Mouse (Mus musculus) lung, postnatal 36 days (tissue): Measurements from ENCODE around the gene Rbl1.
A peak's percentile ranks its signal among the peaks of the same experiment; 100 is the strongest.
"Not testable (repeated sequence)": the region's sequence is repeated elsewhere in the genome, so short reads cannot be mapped to it uniquely, and the experiment has no call there.

Source experiments
- DNase-seq: peaks from one replicate; pipeline ENCODE4 v3.0.0; 2022; ENCODE audit warnings: mixed read lengths

Gene Rbl1

DNA sequence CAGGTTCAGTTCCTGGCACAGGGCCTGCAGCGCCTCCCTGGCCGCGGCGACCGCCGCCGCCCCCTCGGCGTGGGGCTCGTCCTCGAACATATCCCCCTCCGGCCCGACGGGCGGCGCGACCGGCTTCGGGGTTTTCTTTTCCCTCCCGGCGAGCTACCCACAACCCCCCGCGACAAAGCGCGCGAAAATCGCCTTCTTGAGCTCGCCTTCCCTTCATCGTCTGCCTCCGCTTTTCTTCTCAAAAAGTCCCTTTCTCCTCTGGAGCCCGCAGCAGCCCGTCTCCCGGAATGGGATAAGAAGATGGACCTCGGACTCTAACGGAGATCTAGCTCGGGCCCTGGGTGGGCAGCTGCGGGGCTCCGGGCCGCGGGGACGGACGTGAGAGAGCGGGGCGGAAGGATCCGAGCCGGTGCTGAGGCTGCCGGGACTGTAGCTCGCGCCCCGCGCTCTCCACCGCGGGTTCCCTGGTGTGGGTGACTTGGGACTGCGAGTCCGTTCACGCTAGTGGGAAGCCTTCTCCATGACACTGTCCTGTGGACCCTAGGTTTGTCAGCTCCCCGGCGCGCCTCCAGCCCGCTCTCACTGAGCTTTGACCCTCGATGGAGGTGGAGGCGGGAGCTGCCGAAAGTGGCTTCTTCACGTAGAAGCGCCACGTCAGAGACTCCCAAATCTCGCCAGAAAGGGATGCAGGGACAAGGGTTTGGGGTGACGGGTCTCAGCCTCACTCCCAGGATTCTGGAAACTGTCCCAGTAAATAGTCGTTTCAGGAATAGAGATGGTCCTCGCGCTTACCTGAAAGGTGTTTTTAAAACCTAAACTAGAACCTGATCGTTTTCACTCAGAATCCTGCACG is at the start of gene Rbl1:
Gene Rbl1 (minus strand): TSS at position 169 of the 853 bp plus-strand sequence.
- peak; percentile 92 for DNase-seq

- DNase-seq, result no peak
Measured at GRCm38 (mm10) chr2:157248111-157248510, 43.8 kb upstream of the Rbl1 start.

- no peak for DNase-seq
Measured at GRCm38 (mm10) chr2:157245603-157246002, 41.3 kb upstream of the Rbl1 start.

DNA sequence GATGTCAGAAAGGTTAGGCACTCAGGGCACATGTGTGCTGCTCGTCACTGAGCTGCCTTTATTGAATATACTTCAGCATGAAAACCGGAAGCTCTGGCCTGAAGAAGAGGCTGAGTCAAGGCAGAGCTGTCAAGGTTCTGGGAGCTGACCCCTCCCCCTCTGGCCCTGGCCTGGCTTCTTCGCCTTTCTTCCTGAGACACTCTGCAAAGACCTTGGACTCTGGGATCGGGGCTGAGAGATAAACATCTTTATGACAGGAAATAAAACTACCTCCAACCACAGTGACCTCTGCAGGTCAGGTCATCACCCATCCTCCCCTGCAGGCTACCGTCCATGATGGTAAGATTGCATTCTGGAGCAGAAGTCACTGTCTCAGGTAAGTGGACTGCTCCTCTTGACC is 40.7 kb upstream of the Rbl1 start:
- DNase-seq, result no peak

DNA sequence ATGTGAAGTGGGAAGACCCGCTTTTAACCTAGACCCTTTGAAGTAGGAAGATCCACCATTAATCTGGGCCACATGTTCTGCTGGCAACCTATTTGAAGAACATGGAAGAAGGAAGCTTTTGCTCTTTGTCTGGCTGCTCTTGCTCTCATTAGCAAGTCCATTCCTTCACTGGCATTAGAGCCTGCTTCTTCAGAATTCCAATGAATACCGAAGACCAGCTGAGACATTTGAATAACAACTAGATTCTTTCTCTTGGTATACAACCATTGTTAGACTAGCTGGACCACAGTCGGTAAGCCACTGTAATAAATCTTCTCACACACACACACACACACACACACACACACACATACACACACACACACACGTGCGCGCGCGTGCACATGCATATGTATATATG is 31.6 kb upstream of the Rbl1 start:
- DNase-seq, result no peak

- DNase-seq, result not testable (repeated sequence)
Measured at GRCm38 (mm10) chr2:157221916-157222315, 17.6 kb upstream of the Rbl1 start.

DNA sequence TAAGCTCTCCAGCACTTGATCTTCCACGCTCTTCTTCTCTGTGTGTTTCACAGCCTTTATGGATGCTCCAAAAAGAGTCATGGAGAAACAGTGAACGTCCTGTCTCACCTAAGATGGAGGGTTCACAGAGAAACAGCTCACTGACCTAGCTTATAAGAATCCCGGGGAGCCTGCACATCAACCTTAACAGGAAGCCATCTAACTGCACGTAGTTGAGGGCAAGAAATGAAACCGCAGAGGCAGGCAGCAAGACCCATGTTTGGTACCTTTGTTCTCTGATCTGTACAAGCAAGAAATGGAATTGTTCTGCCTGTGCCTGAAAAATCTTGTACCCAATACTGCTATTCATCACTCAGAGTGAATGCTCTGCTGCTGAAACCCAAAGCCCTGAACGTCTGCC is 15.8 kb upstream of the Rbl1 start:
- no peak for DNase-seq

DNA sequence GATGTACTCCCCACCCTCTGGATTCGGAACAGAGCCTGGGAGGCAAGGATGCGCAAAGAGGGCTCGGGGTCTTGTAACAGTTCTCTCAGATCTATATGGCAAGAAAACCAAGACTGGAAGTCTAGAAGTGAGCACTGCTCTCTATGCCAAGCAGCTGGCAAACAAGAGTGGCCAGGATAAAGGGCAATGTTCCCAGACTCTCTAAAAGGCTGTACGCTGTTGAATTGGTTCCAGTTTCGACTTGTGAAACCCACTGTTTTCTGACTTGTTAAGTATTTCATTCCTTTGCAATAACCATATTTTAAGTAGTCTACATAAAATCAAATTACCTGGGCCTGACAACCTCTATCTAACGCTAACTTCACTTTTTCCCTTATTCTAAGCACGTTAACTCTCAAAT is 7.4 kb upstream of the Rbl1 start:
- DNase-seq, result peak; percentile 20

DNA sequence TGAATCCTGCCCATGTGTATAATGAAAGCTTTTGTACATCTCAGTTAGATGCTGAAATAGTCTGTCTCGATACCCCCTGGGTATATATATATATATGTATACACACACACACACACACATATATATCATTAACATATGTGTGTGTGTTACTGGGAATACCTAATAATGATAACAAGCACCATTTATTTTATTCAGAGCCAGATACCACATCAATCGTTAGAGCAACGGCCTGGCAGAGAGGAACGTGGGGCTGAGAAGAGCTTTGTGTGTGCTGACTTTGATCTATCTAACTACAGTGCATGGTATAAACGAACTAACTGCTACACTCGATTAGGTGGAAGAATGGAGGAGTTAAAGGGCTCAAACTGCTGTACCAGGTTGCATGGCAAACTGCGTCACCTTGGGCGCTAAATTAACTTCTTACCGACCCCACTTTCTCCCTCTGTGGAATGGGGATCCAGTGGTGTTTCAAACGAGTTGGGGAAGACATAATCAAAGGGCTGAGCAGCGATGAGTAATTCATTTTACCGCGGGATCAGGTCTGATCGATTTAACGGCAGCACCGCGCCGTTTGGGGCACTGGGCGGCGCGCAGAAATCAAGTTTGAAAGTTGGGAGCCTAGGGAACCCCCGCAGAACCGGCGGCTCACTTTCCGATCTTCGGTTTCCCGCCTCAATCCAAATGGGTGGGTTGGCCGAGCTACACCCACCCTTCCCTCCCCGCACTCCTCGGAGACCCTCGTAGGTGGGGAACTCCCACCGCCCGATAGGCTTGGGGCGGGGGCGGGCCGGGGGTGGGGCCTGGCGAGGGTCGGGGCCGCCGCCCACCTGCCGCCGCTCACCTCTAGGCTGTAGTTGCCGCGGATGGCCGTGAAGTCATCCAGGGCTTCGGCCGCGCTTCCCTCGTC is 622 bp downstream of the Rbl1 start:
- DNase-seq, result peak; percentile 53

GRCm38 (mm10) chr2:157203026-157203425 is 1.3 kb downstream of the Rbl1 start:
- no peak for DNase-seq

DNA sequence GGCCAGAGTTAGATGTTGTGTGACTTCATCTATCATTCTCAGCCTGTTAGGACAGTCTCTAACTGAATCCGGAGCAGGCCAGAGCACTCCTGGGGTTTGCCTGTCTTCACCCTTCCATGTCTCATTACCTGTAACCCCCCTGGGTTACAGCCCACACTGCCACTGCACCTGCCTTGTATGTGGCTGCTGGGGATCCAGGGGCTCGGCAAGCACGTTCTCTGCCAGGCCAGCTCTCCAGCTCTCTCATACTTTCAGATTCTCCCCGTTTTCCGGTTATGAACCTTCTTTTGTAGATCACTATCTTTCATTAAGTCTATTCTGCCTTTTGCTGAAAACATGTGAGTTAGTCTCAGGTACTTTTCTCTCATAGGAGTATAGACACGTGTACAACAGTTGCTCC is 2.0 kb downstream of the Rbl1 start:
- DNase-seq, result no peak

GRCm38 (mm10) chr2:157201081-157201830 is 3.1 kb downstream of the Rbl1 start:
- DNase-seq, result peak; percentile 75

GRCm38 (mm10) chr2:157198405-157198804 is 5.9 kb downstream of the Rbl1 start:
- DNase-seq, result not testable (repeated sequence)

GRCm38 (mm10) chr2:157190651-157191050 is 13.7 kb downstream of the Rbl1 start:
- no peak for DNase-seq

GRCm38 (mm10) chr2:157187223-157187622 is 17.1 kb downstream of the Rbl1 start:
- no peak for DNase-seq

DNA sequence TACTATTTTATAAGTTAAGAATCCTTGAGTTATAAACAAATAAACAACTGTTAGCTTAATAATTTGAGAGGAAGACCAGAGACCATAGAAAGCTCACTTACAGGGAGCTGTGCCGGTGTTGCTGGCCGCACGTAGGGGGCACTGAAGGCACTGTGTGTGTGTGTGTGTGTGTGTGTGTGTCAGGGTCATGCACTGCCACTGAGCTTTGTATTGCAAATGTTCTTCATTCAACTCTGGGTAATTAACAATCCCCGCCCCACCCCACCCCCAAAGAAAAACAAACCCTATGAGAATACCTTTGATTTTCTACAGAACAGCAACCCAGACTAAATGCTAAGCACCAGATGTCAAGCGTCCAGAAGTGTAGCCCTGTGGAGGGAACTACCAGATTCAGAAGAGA is 17.8 kb downstream of the Rbl1 start:
- DNase-seq, result no peak

- no peak for DNase-seq
Measured at GRCm38 (mm10) chr2:157185022-157185660, 19.2 kb downstream of the Rbl1 start.

GRCm38 (mm10) chr2:157178167-157178566 is 26.2 kb downstream of the Rbl1 start:
- DNase-seq, result no peak

DNA sequence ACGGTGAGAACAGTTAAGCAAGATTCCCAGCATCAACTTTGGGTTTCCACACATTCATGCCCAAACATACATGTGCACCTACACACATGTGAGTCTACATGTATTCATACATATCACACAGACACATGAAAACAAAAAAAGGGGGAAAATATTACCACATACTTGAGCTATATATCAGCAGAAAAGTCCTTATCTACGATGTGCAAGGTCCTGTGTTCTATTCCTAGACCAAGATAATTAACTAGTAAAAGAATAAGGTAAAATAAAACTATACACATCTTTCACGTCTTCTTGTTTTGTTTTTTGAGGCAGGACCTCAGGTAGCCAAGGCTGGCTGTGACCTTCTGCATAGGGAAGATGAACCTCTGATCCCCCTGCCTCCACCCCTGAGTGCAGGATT is 28.1 kb downstream of the Rbl1 start:
- DNase-seq, result no peak

DNA sequence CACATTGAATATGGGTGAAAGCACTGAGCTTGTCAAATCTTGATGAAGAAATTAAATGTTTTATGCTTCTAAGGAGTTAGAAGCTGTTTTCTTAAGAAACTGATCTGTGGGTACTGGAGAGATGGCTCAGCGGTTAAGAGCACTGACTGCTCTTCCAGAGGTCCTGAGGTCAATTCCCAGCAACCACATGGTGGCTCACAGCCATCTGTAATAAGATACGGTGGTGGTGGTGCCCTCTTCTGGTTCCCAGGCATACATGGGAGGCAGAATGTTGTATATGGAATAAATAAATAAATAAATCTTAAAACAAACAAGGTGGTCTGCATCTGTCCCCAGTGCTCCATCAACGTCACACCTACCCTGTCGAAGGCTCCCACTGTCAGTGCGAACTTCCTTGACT is 29.9 kb downstream of the Rbl1 start:
- peak; percentile 13 for DNase-seq

DNA sequence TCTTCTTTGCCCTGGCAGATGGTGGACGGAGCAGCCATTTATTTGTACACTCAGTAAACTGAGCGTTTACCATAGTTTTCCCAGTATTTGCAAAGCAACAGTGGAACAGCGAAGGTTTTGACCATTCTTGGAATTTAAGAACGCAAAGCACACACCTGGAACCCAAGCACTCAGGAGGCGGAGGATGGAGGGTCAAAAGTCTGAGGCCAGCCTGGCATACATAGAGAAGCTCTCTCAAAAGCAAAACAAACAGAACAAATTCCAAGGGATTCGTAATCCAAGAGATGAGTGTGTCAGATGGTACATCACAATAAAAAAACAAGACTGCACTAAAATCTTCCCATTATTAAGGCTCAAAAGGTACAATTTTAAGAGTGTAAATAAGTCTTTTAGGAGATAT is 30.8 kb downstream of the Rbl1 start:
- no peak for DNase-seq

GRCm38 (mm10) chr2:157172984-157173383 is 31.4 kb downstream of the Rbl1 start:
- no peak for DNase-seq

DNA sequence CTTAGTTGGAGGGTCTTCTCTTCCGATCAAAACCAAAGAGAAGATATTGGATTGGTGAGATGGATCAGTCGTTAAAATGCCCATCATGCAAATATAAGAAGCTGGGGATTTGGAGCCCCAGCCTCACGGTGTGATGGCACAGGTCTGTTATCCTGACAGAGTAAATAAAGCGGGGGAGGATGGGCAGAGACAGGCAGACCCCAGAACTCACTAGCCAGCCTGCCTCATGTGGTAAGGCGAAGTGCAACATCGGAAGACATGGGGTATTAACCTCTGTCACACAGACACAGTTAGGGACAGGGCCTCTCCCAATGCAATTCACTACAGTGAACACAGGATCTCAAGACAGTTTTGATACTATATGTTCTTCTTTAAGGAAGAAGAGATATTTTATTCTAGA is 33.7 kb downstream of the Rbl1 start:
- DNase-seq, result no peak
